Mouse (Mus musculus) megakaryocyte-erythroid progenitor cell, adult 5-6 weeks (primary cell): ENCODE results near the gene Cpeb2. TPM values are rescaled to one million over a fixed set of nuclear protein-coding genes. Genes with fewer than 3 reads are reported as not detected.

Source experiments
- ATAC-seq: replicated peaks from 2 replicates; pipeline ENCODE4 v1.8.0; 2016; ENCODE audit warnings: mild to moderate bottlenecking, inconsistent platforms; ENCODE audit not compliant: severe bottlenecking, poor library complexity, low FRiP score, low TSS enrichment
- total RNA-seq, 2 experiments: library from RNA; stranded (forward) in 1 of 2; stranded (reverse) in 1 of 2; fragments of 200-1000, 215-1000 nt in 1 of 2; fragments of >200 nt in 1 of 2; fragmentation: Nextera tagmentation in 1 of 2; gene quantifications; 2 replicates each; pipeline ENCODE4 v1.2.3; 2014 to 2017

Cpeb2 gene
- total RNA-seq (2014; fragmentation: Nextera tagmentation) (0.50 and 2.3 TPM in 2 replicates), total RNA-seq (2017) (0.84 and 6.1 TPM in 2 replicates)

- ATAC-seq: peak; percentile 66
Observed at GRCm38 (mm10) chr5:43232480-43233315, at the start of gene Cpeb2. Gene Cpeb2 (plus strand): TSS chr5:43233170.

GRCm38 (mm10) chr5:43183556-43183955 is 49.4 kb upstream of the Cpeb2 start:
- no peak for ATAC-seq

GRCm38 (mm10) chr5:43184834-43185233 is 48.1 kb upstream of the Cpeb2 start:
- no peak for ATAC-seq

GRCm38 (mm10) chr5:43185478-43185877 is 47.5 kb upstream of the Cpeb2 start:
- no peak for ATAC-seq

GRCm38 (mm10) chr5:43200686-43201085 is 32.3 kb upstream of the Cpeb2 start:
- no peak for ATAC-seq

- no peak for ATAC-seq
Observed at GRCm38 (mm10) chr5:43206495-43207053, 26.4 kb upstream of the Cpeb2 start.

GRCm38 (mm10) chr5:43217468-43217867 is 15.5 kb upstream of the Cpeb2 start:
- no peak for ATAC-seq

GRCm38 (mm10) chr5:43217987-43218846 is 14.8 kb upstream of the Cpeb2 start:
- ATAC-seq: no peak

- no peak for ATAC-seq
Observed at GRCm38 (mm10) chr5:43218847-43219132, 14.2 kb upstream of the Cpeb2 start.

- no peak for ATAC-seq
Observed at GRCm38 (mm10) chr5:43223359-43223758, 9.6 kb upstream of the Cpeb2 start.

GRCm38 (mm10) chr5:43224245-43224644 is 8.7 kb upstream of the Cpeb2 start:
- ATAC-seq: no peak

- no peak for ATAC-seq
Observed at GRCm38 (mm10) chr5:43226160-43226559, 6.8 kb upstream of the Cpeb2 start.

- ATAC-seq: no peak
Observed at GRCm38 (mm10) chr5:43227607-43228006, 5.4 kb upstream of the Cpeb2 start.

- ATAC-seq: no peak
Observed at GRCm38 (mm10) chr5:43231061-43231460, 1.9 kb upstream of the Cpeb2 start.

GRCm38 (mm10) chr5:43232149-43232479 is 856 bp upstream of the Cpeb2 start:
- no peak for ATAC-seq

- ATAC-seq: peak; percentile 42
Observed at GRCm38 (mm10) chr5:43233316-43234181, 579 bp downstream of the Cpeb2 start.

- ATAC-seq: no peak
Observed at GRCm38 (mm10) chr5:43234321-43235185, 1.6 kb downstream of the Cpeb2 start.

- 0 out of 2 replicates have a peak, but pooled peaks have one; percentile 11 for ATAC-seq
Observed at GRCm38 (mm10) chr5:43235186-43235785, 2.3 kb downstream of the Cpeb2 start.
